Mouse (Mus musculus) spleen, postnatal 10 days (tissue): ENCODE data around the gene Dpp9.
A peak's percentile ranks its signal among the peaks of the same experiment; 100 is the strongest.

ENCODE experiments used
- DNase-seq, 2 experiments: peaks; one replicate each; pipeline ENCODE4 v3.0.0; 2021 to 2022; ENCODE audit warnings: low spot score in 2 of 2

Gene Dpp9

DNA sequence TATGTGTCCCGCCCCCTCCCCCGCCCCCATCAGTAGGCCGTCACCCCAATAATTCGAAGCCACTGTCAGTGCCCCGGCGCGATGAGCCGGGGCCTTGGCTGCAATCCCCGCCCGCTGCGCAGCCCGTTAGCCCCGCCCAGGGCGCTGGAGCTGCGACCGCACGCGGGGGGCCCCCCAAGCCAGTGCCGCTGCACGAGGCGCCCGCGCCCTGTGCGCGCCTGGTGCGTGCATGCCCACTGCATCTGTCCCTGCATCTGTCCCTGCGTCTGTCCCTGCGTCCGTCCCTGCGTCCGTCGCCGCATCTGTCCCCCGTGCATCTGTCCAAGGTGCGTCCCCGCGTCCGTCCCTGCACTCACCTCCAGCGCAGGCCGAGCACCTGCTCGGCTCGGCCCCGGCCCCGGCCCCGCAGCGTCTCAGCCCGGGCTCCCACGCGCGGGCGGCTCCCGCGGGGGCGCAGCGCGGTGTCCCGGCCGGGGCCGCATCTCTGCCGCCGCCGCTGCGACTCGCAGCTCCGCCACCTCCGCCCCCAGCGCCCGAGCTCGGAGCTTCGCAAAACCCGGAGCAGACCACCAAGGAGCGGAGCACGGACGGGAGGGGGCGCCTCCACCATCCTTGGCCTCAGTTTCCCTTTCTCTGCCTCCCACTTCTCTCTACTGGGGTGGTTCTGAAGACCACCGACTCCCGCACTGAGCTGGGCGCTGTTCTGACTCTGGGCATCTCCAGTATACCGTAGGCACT lies 78.7 kb downstream of the Dpp9 start, which contains the start of gene Sema6b:
Gene Sema6b, minus strand, starts transcription at position 486 of the 738 bp plus-strand sequence.
- DNase-seq: peak in 1 of 2 experiments; percentile 68

DNA sequence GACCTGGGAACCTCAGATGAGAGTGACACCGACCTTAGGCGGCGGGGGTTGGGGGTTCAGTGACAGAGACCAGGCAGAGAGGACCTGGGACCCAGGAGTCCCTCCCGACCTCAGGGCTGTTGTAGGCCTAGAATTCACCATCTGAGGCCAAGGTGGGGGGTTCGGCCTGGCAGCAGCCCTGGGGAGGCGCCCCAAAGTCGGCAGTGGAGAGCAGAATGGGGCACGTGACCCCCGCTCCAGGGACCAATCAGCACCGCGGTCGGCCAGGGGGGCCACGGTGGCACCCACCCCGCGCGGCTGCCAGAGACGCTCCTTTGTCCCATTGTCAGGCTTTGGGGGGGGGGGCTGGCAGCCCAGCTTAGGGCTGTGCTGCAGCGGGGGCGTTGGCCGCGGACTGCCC lies 79.3 kb downstream of the Dpp9 start:
- DNase-seq: no peak

DNA sequence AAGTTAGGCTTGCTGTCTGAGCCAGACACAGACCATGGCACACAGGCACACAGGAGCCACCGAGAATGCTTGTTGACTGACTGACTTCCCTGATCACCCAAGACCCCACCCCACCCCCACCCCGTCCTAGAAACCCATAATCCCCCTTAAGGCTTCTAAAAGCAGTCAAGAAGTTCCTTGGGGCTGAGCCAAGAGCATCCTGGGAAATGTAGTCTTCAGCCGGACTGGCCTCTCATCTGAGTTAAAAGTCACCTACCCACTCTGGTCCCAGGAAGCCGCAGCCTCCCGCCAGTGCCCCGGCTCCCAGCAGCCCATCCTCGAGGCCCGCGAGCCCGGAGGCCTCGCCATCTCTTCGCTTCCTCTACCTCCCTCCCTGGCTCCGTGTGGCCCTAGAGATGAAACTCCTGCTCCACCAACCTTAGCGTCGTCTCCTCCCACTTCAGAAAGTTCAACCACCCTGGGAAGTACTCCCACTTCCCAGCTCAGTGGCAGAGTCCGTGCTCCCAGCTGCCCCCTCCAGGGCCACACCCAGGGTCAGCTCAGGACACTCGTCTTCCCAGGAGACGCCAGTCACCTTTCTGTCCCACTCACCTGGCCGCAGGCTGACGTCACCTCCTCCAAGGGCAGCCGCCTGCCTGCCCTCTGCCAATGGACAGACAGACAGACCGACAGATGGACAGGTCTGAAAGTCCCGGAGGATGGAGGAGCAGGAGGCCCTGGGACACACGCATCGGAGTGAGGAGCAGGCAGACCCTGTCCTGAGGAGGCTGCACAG lies 80.7 kb downstream of the Dpp9 start:
- DNase-seq: no peak
